Mouse (Mus musculus) MN1 (cell line): ENCODE measurements at regions not wholly inside any gene's neighbourhood (a gene's known extent, or its start where the extent isn't known, plus 50 kb on each side); places are given as distances from the start of the nearest gene placed in this dataset.

Source experiments
- DNase-seq: peaks from one replicate; pipeline ENCODE4 v3.0.0-alpha.2; 2016; ENCODE audit warnings: low spot score

DNA sequence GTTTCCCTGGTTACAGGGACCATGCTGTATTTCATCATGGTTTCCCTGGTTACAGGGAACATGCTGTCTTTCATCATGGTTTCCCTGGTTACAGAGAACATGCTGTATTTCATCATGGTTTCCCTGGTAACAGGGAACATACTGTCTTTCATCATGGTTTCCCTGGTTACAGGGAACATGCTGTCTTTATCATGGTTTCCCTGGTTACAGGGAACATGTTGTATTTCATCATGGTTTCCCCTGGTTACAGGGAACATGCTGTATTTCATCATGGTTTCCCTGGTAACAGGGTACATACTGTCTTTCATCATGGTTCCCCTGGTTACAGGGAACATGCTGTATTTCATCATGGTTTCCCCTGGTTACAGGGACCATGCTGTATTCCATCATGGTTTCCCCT lies 1579.5 kb downstream of the 4930444P10Rik start:
- DNase-seq: peak; percentile 62

DNA sequence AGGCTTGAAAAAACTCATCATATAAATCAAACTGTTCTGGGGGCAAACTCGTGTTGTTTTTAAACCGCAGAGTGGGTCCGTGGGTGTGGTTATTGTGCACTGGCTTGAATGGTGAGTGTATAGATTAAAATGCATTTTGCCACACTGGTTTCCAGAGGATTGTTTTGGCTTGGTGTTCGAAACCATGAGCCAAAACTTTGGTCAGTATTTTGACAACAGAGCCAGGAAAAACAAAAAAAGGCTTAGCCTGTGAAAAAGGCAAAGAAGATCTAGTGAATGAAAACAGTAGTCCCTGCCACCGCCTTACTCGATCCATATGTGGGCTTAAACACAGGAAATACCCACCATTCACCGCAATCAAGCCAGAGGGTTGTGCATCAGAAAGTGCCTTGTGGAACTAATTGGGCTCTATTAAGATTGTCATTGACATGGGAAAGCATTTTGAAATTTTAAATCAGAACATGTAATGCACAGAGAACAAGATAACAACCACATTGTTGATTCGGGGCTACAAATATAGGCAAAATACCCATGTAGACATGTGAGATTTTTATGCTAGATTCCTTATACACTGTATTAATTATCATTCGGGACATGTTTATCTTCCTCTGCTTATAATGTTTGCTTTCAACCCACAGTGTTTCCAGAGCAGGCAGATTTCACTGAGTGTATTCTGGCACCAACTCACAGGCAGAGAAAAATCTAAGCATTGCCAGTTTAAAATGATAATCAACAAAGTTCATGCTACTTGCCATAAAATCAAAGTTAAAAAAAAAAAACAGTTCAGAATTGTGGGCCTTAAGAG lies 1580.4 kb downstream of the 4930444P10Rik start:
- DNase-seq: no peak

DNA sequence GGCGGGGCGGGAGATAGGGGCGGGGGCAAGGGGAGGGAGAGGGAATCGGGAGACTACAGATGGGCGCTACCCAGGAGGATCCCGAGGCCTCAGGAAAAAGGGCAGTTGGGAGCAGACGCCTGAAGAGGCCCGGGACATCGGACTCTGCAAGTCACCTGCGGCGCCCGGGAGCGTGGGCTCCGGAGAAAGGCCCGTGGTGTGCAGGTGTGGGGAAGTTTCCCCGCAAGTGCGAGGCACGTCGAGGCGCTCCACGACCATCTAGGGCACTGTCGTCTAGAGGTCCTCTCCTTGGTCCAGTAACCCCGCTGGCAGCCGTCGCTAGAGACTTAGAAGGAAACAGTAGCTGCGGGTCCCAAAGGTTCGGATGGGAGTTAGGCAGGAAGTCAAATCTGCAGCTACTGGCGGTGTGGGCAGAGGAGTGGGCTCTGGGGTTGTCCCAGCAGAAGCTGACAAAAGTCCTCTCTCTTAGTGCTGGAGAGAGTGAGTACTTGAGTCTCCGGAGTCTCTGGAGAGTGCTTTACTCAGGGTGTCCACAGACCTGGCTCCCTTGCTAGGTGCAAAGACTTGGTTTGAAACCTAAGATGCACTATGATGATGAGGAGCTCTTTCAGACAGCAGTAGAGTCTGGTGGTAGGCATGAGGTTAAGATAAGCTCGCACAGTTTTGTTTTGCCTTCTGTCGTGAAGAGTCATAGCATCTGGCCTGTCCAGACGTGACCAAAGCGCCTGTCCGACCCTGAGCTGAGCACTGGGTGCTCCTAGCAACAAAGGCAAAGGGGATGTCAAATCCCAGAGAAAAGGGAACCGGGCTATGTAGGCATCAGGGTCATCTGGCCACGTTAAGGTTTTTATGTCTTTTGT lies 1586.1 kb downstream of the 4930444P10Rik start:
- DNase-seq: no peak

DNA sequence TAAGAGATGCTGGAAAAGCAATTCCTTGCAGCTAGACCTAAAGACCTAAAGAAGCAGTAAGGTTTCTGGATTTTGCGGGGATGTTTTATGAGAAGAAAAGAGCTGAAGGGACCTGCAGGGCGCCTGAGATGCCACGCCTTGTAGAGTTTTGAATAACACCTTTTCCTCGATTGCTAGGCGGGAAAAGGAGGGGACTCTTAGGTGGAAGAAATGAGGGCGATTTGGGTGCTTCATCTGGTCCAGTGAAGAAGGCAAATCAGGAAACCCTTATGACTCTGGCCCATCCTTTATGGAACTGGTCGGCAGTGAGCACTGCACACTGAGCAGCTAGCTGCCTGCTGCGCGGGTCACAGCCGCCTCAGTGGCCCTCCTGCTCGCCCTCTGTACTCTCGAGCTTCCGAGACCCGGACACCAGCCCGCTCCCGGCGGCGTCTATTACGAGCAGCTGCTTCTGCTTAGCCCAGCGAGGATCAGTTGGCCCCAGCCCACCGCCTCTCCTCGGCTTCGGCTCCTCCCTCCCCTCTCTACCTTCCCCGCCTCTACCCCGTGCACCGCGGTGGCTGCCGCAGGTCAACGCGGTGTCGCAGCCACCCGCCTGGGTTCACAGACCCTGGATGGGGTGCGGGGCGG lies 1586.8 kb downstream of the 4930444P10Rik start:
- no peak for DNase-seq

DNA sequence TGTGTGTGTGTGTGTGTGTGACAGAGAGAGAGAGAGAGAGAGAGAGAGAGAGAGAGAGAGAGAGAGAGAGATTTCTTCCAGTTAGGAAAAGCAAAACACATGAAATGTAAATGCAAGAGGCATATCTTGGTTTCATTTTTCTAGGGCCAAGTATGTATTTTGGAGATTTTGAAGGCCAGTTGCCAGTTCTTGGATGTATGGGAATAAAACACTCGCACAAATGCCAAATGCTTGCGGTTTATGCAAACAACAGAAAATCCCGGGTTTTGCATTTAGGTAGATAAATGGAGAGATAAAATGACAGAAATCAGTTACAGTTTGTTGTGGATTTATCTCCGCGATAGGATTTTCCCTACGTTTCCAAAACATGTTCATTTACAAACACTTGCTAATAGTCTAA lies 1587.4 kb downstream of the 4930444P10Rik start:
- DNase-seq: no peak

DNA sequence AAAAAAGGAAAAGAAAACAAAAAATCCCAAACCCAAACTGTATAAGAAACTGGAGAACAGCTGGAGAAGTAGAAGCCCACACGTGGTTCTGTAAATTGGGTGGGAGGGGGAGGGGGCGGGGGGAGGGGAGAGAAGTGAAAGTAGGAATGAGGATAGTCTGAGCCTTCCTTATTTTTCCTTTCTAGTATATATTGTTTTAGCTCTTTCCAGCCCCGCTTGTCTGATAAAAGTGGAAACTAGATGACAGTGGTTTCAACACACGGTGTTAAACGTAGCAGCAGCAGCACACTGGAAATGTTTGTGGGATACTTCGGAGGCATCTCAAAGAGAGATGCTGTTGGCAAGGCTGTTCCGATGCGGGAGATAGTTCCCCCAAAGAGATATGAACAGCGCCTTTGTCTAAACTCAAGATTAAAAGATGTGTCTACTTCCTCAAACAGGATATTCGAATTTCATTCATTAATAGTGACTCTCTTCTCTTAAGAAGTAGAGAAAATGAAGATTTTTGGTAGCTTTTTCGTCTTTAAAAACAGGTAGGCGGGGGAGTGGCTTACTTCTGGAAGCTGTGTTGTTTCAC lies 1588.3 kb downstream of the 4930444P10Rik start:
- peak; percentile 22 for DNase-seq

DNA sequence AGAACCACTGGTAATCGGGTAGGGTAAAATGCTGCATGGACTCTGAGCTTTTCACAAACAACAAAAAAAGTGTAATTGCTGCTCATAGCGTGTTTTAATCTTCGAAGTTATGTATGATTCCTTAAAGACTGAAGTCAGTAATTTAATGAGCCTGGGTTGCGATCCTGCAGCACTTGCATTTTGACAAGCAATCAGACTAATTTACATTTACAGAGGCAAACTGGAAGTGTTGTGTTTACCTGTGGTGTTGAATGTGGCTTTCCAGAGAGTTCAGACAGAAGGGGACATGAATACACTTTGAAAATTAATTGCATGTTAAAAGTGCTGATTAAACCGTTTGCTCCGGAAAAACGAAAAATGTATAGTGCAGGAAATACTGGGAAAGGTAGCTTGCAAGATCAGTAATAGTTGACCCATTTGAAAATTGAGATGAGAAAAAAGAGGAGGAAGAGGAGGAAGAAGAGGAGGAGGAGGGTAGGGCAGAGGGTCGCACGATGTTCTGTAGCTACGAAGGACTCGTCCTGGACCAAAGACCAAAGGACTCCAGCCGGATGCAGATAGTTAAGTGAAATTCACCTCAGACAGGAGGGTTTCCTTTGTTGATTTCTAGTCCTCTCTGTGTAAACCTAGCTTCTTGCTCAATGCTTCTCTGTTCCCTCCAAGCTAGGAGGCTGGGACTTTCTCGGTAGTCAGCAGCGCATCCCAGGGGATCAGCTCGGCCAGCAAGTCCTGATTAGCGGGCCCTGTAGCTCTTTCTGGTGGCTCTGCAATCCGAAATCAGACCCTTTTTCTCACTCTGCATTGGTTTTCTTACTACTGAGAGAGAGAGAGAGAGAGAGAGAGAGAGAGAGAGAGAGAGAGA lies 1589.0 kb downstream of the 4930444P10Rik start:
- DNase-seq: peak; percentile 77

DNA sequence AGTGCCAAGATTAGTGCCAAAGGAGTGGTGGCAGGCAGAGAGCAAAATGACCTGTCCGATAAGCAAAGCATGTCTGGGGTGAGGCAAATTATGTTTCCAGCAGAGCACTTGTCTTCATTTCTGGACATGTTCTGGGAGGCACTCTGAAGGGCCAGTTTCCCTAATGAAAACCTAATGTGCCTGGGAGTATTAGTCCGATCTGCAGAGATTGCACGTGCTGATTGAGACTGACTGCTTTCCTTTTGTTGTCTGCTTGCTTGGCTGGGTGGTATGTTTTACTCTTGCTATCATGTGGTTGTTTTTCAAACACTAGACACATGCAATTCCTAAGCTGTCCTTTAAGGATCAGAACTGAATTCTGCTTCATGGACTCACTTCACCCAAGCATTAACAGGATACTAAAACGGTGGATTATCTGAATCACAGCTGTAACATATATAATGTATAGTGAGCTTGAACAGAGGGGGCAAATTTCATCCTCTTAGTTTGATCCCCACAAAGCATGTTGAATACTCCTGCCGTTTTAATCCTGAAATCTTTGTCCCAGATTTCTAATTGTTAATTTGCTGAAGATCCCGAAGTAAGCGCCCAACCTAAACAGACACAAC lies 1589.8 kb downstream of the 4930444P10Rik start:
- peak; percentile 70 for DNase-seq

DNA sequence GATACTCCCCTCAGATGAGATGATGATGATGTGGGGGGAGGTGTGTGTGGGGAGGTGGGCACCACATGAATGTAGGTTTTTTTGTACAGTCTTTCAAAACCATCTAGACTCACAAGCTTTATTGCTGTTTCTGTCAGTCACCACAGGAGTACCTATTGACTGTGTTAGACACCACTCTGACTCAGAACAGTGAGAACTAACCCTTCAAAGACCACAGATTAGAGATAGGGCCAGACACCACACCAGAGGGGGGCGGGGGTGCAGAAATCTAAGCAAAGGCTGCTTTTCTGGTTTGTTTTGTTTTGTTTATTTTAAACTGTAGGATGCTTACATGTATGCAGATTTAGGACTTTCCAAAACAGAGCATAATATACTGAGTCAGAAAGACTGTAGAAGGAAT lies 1594.0 kb downstream of the 4930444P10Rik start:
- DNase-seq: no peak

DNA sequence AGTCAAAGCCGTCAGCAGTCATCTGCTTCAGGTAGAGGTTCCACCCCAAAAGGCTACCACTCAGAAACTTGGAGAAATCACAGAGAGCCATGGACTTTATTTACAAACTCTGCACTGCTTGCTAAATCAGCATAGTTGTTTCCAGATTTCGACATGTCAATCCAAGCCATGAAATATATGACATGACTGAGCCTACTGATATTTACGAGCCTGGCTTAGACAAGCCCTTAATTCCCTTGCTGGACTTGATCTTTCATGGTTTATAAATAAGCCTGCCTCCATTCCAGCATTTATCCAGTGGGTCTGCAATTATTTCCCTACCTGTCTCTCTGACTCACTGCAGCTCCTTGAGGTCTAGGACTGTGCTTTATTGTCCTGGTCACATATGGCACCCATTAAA lies 1603.1 kb downstream of the 4930444P10Rik start:
- DNase-seq: no peak

DNA sequence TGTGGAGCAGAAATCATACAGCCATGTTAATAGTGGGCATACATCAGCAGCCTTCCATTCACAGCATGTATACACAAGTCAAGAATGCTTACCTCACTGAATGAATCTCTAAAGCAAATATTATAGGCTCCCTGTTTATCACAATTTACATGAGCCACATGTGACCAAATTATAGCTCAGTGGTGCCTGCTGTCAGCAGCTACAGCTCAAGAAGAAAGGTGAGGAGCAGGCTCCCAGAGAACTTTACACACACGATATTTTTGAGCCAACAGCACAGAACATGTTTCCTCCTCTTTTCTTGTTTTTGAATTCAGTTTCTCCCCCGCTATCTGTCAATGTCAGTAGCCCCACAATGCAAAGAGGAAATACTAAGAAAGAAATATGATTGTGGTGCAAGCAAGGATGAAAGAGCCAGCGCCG lies 1605.4 kb downstream of the 4930444P10Rik start:
- no peak for DNase-seq

DNA sequence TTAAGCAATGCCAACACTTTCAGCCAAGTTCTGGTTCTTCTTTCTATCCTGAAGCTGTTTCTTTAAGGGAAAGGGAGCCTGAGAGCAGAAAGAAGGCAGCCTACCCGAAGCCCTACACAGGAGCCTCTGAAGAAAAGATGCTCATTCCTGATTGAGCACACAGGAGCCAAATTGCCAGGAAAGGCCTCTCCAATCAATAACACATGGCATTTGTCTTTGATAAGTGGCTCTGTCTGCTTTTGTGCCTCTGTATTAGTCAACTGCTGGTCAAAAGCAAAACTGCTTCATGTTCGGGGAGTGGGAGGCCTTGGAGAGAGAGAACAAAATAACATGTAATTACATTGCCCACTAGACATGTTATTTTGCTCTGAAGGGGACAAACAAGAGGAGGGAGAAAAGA lies 1607.4 kb downstream of the 4930444P10Rik start:
- peak; percentile 68 for DNase-seq

DNA sequence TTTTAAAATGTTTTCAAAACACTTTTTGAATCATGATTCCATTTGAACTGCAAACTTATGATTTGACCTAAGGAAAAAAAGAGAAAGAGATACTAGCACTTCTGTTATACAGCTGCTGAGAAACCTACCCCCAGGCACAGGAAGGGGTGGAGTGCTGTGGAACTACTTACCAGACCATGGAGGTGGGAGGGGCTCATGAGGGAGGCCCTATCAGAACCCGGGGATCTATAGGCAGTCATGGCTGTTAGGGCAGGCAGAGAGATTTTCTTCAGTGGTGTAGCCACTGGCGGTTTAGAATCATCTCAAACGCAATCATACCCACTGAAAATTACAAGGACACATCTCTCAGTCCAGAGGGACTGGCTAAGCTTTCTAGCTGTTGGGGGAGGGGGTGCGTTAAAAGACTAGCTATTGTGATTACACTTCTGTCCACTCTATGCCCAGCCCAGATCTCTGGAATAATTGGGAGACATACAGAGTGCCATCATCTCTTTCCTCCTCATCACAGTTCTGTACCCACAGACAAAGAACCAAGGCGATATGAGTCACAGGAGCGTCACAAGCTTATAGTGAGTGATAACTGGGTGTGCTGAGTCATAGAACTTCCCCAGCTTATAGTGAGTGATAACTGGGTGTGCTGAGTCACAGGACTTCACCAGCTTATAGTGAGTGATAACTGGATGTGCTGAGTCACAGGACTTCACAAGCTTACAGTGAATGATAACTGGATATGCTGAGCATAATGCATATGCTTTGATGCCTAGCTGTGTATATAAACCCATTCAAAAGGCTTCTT lies 1608.8 kb downstream of the 4930444P10Rik start:
- peak; percentile 54 for DNase-seq

DNA sequence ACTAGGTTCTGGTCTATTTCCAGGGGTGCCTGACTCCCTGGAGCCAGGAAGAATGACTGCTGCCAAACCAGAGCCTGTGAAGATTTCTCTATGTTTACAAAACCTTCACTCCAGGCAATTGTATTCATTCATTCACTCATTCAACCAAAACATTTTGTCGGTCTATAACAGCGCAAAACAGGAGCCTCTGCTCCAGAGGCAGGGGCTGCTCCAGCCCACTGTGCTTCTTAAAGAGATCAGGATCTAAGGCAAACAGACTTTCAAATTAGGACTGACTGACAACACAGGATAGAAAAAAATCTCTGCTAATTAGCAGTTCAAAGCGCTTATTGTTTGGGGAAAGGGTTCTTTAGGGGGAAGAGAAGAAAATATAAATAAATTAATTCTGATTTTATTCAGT lies 1620.8 kb downstream of the 4930444P10Rik start:
- no peak for DNase-seq

DNA sequence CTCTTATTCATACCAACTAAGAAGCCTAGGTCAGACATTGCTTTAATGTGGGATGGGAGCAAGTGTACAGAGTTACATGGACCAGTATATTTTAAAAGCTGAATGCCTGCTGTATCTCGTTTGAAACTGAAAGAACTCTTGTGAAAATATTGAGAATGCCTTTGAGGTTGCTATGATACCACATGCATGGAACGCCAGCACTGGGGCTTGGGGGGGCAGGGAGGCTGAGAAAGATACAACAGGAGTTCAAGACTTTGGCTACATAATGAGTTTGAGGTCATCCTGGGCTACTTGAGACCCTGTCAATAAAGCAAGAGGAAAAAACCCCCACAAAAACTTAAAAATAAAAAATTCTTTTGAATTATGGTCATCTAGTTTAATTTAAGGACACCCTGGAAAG lies 1621.6 kb downstream of the 4930444P10Rik start:
- no peak for DNase-seq

DNA sequence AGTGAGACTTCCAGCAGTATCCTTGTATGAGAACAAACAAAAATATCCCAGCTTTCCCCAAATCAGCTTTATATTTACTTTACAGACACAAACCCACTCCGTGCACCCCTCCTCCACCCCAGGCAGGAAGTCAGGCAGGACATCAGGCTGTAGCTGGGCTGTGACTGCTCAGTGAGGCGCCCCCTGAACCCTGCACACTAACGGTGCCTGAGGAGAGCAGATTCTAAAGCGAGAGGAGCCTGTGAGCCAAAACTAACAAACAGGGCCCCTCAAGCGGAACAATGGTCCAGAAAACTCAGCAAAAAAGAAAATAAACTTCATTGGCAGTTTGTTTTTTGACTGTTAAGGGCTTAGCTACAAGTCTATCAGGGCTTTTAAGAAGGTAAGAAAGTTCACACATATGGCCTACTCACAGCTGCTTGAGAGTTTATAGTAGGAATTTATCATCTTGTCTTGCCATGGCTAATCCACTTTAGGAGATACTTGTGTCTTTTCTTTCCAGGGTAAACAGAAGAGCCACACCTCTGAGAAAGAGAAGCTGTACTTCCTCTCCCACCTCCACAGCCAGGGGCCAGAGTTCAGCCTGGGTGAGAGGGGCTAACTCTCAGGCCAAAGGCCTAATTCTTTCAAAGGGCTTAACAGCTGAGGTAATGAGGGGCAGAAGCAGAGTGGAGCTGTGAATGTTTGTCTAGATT lies 1628.2 kb downstream of the 4930444P10Rik start:
- DNase-seq: no peak

DNA sequence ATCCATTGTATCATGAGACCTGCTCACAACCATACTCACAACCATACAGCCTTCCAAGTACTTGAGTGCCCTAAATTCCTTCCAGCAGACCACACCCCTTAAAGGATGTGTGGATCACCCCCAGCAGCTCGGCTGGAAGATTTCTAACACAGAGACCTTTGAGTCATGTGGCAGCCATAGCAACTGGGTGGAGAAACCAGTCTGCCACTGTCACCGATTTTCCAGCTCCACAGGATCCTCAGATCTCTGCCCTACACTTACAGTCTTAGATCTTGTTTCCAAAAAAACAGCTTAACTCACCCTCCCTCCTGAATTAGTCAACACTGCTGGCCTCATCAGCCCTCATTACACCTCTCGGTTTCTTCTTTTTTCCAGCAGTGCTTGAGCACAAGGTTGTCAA lies 1630.6 kb downstream of the 4930444P10Rik start:
- no peak for DNase-seq

DNA sequence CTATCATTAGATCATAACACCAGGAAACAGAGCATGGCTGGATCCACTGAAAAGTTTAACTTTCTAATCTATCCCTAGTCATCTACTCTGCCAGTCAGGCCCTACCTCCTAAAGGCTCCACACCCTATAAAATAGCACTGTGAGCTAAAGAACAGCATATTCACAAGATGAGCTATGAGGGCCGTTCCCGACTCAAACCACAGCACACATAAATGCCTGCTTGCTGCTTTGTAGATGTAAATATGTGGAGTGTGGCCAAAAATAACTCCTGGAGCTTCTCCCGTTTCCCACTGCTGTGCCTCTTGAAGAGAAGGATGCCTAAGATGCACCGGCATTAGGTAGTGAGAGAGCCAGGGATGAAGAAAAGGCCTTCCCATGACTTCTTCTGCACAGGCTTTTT lies 1632.3 kb downstream of the 4930444P10Rik start:
- DNase-seq: no peak

DNA sequence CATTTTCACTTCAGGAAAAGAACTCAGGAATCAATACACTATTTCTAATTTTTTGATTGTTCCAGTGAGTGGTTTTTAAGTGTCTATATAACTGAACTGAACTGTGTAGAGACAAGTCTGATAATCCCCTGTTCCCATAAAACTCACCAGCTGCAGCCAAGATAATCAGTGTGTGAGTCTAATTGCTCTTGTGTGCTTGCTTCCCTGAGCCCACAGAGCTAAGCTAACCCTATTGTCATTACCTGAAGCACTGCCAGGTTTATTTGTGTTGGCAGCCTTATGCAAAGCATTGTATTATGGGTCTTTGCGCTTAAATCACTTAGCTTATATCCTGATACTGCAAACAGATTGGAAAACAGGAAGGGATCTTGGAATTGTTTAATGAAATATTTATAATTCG lies 1663.8 kb downstream of the 4930444P10Rik start:
- DNase-seq: peak; percentile 40
